Mouse (Mus musculus): ENCODE data around the gene Cachd1. TPM values are rescaled to one million over a fixed set of nuclear protein-coding genes. Genes with fewer than 3 reads are reported as not detected.

Cachd1 gene
- total and polyA plus RNA-seq, 3 experiments, result 12.6 to 25.3 (median 13.9) TPM

DNA sequence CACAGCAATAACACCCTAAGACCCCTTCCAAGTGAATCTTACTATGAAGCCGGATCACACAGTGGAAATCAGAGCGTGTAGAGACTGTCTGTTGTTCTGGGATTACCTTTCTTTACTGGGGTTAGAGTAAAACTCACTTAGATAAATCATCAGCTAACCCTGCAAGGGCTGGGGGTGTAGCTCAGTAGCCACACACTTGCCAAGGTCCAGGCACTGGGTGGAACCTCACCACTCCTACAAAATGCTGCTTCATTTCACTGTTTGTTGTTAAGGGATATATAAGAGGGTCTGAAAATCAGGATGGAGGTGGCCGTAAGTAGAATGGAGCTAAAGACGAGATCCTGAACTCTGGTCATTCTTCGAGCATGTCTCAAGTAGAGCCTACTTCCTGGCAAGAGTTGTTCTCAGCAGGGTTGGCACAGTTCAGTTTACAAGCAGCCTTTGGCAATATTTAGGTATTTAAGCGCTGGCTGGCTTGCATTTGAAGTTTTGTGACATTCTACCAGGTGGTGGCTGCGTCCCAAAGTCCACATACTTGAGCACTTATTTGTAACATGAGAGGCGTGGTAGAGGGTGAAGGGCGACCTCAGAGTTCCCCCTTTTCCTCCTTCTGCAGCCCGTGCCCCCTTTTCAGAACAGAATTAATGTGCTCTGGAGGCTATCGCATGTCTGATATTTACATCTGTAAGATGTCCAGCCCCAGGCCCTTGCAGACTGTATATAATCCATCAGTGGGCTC lies 146.5 kb downstream of the Cachd1 start:
- no peak for DNase-seq

- DNase-seq, result no peak
These were observed 147.1 kb downstream of the Cachd1 start for GRCm38 (mm10) chr4:100923598-100923997.

DNA sequence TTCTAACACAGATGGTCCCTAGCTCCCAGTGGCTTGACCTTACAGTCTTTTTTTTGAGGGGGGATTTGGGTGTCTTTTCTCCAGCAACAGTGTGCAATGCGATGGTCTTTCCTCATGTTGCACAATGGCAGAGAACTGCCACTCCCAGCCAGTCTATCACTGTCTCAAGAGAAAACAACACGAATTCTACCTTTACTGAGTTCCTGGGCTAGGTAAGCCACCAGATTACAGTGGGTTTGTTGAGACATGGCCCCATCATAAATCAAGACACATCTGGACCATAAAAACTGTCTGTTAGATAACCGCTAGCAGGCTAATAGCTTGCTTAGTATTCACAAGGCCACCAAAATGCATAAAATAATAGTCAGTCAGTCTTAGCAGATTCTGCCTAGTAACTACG lies 147.8 kb downstream of the Cachd1 start:
- DNase-seq, result no peak

- DNase-seq, result no peak
These were observed 148.7 kb downstream of the Cachd1 start for GRCm38 (mm10) chr4:100925153-100925552.

DNA sequence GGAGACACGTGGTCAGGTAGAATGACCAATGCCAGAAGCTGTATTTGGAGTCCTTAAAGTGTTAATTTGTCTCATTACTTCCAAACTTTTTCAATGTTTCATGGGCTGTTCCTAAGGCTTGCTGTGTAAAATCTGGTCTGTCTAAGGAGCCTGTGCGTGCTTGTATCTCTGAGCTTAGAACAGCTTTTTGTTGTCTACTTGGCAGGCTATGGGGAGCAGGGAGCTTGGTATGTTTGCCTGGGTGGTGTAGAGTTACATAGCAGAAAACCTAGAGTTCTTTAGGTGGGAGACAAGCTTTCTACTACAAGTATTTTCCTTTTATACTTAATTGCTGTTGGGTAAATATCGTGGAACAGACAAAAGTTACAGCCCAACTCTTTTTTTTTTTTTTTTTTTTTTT lies 150.1 kb downstream of the Cachd1 start:
- DNase-seq, result no peak

GRCm38 (mm10) chr4:100927059-100927458 lies 150.6 kb downstream of the Cachd1 start:
- no peak for DNase-seq

- no peak for DNase-seq
These were observed 167.2 kb downstream of the Cachd1 start for GRCm38 (mm10) chr4:100943689-100944088.

- peak; percentile 50 for DNase-seq
These were observed 167.8 kb downstream of the Cachd1 start for GRCm38 (mm10) chr4:100944276-100944675.

DNA sequence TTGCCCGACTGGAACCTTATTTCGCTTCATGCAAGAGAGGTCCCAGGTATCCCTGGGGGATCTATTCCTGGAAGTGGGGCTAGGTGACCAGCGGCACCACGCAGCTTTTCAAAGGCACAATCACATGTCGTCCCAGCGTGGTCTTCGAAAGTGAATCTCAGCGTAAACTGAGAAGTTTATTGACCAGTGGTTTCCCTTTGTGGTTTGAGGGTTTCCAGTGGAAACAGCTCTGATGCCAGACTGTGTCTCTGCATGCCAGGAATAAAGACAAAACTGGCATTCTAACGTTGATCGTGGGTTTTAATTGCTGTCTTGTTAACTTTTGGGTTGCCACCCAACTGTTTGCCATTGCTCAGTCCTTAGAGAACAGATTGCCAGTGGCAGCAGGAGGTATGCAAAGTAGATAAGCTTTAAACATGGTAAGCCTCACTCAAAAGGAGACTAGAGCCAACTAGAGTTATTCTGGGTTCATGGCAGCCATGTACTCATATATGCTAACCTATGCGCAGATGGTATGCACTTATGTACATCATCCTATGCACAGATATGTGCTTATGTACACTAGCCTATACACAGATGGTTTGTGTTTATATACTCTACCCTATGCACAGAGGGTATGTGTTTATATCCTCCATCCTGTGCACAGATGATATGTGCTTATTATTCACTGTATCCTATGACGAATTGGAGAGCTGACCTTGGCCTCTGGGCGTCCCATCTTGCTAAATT lies 168.9 kb downstream of the Cachd1 start:
- DNase-seq, result no peak

DNA sequence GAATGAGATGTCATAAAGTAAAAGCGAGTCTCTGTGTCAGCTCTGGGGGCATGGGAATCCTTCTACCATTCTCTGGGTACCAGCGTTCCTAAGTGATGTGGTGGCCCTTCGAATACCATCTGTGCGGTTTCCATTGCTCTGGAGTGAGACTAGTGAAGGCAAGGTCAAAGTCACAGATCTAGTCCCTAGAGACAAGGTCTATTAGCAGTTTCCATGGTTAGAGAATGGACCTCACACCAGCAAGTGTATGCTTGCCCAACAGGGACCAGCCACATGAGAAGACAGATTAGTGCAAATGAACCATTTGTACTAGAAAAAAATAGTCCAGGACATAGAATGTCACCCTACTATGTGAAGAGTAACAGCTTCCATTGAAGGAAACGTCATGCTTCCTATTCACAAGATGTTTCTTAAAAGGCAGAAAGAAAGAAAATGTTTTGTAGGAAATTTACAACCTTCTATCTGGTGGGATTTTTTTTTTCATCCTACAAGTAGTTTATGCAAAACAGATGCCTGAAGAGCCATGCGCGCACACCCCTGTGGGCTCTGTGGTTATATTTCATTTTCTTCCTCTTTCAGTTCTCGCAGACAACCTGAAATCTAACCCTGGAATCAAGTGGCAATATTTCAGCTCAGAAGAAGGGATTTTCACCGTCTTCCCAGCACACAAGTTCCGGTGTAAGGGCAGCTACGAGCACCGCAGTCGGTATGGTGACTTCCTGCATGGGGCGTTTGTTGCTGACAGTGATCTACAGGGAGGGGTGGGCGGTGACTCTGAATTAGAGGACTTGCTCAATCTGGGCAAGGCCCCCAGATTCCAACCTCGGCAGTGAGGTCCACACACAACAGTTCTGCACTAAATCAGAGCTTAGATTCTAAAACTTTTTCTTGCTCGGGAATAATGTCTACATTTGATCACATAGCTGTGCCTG lies 172.3 kb downstream of the Cachd1 start:
- DNase-seq, result no peak

GRCm38 (mm10) chr4:100950316-100950715 lies 173.8 kb downstream of the Cachd1 start:
- DNase-seq, result no peak

- no peak for DNase-seq
These were observed 175.4 kb downstream of the Cachd1 start for GRCm38 (mm10) chr4:100951876-100952275.

GRCm38 (mm10) chr4:100963341-100963740 lies 186.9 kb downstream of the Cachd1 start:
- no peak for DNase-seq

GRCm38 (mm10) chr4:100963796-100964195 lies 187.3 kb downstream of the Cachd1 start:
- no peak for DNase-seq

- no peak for DNase-seq
These were observed 191.4 kb downstream of the Cachd1 start for GRCm38 (mm10) chr4:100967703-100968392.

GRCm38 (mm10) chr4:100973641-100974454 lies 197.4 kb downstream of the Cachd1 start:
- DNase-seq, result no peak

- DNase-seq, result no peak
These were observed 198.1 kb downstream of the Cachd1 start for GRCm38 (mm10) chr4:100974455-100975035.

GRCm38 (mm10) chr4:100977522-100977921 lies 201.0 kb downstream of the Cachd1 start:
- no peak for DNase-seq

DNA sequence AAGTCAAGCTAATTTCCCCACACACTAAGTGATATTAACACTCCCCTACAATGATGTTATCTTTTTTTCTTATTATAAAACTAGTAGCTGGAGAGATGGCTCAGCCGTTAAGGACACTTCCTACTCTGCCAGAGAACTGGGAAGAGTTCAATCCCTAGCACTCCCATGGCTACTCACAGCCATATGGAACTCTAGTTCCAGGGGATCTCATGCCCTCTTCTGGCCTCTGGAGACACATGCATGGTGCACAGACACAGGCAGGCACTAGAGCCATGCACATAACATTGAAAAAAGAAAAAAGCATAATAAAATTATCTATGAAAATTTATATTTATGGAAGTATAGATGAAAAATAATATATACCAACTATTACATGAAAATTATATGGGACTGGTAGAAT lies 210.7 kb downstream of the Cachd1 start:
- DNase-seq, result no peak

GRCm38 (mm10) chr4:100988231-100988799 lies 211.8 kb downstream of the Cachd1 start:
- no peak for DNase-seq
